Mouse (Mus musculus) mammary gland, adult 2 months (tissue): ENCODE results near the gene Arhgap11a. TPM values are rescaled to one million over a fixed set of nuclear protein-coding genes. Genes with fewer than 3 reads are reported as not detected.

Experiments used
- polyA plus RNA-seq: library from polyadenylated mRNA; depleted of rRNA; stranded (reverse); fragments of >200 nt; gene quantifications from 2 replicates; pipeline ENCODE4 v1.2.3, GENCODE M21; 2012; ENCODE audit warnings: low replicate concordance; rRNA removed

Gene Arhgap11a
- 0.51 and 1.3 TPM in 2 replicates for polyA plus RNA-seq

DNA sequence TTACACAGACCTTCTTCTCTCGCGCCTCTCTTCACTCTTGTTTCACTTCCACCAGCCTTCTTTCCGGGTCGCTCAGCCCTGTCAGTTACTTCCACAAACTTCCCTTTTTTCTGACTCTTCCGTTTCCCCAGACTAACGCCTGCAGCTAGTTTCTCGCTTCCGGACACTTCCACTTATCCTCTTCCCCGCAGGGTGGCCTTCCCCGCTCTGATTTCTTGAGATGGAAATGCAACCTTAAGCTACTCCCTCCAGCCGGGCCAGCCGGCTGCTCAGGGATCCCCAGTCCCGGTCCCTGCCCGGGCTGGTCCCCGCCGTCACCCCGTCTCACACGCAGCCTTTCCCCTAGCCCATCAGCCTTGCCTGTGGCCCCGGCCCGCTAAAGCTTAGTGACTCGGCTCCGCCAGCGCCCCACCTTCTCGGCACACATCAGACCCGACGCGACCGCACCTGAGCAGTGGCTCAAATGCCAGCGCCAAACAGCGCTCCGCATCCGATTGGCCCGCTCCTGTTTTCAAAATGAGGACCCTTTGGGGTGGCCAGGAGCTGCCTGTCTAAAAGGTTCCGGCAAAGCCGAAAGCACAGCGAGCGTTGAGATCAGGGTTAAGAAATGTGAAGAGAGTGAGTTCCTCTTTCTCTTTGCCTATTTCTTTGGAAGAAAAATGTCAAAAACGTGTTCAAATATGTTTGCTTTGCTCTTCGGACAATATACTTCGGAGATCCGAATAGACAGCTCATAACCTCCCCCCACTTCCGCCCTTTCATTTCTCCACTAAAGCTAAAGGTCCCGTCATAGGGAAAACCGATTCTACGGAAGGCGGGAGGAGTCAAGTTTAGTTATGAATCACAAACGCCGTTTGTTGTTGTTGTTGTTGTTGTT lies at the start of gene Arhgap11a:
Gene Arhgap11a, minus strand, starts transcription at position 417 of the 877 bp plus-strand sequence.

DNA sequence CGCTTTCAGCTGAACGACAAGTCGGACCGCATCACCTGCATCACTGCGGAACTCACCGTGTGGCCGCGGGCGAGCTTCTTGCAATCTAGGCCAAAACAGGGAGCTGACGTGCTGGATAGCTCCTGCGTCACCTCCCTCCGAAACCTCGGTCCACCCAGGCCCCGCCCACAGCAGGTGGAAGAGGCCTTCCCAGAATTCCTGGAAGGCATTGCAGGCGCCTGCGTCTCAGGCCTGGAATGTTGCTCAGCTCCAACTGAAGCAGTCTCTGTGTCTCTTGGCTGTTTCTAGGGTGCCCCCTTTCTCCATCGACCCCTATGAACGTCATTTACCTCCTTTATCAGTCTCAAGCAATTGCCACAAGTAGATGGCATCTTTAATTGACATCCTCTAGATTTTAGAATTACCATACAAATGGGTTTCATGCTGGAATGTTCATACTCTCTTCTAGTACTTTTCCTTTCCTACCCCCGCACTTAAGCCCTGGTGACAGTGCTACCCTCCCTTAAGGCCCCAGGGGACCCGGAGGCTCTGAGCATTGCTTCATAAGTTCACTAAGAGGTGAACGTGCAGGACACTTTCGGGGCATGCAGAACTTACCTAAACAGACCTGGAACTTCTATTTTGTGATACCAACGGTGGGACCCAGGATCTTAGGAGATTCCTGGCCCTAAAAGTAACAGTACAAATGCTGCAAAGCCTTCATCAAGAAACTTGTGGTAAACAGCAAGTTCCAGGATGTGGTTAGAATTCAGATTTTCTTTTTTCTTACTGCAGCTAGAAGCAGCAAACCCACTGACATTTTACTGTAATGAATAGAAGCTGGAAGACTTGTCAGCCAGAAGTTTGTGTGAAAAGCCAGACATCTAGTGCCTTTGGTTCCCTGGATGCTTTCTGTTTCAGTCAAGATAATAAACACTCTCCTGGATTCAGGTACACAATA lies 19.2 kb downstream of the Arhgap11a start, which contains the start of gene Scg5:
Gene Scg5, minus strand, starts transcription at position 179 of the 940 bp plus-strand sequence.

Other genes with a start within 250 kb of the Arhgap11a start
- gene Grem1, start 90.0 kb downstream of the Arhgap11a start, polyA plus RNA-seq, result 1.7 and 1.9 TPM in 2 replicates
- 0.19 and 0.29 TPM in 2 replicates for gene Scg5, start 19.5 kb downstream of the Arhgap11a start, polyA plus RNA-seq
- not detected in 2 replicates for gene Gjd2, start 165.0 kb upstream of the Arhgap11a start, polyA plus RNA-seq
- gene Actc1, start 204.9 kb upstream of the Arhgap11a start, polyA plus RNA-seq, result 2.1 and 75.4 TPM in 2 replicates